Mouse (Mus musculus) heart, embryonic 15.5 days (tissue): Measurements from ENCODE around the gene Bud31. TPM values are rescaled to one million over a fixed set of nuclear protein-coding genes. Genes with fewer than 3 reads are reported as not detected.
A peak's percentile ranks its signal among the peaks of the same experiment; 100 is the strongest.
"Not testable (repeated sequence)": the region's sequence is repeated elsewhere in the genome, so short reads cannot be mapped to it uniquely, and the experiment has no call there.

Experiments
- ATAC-seq: fragments of 200-750 bp; cut with Nextera tagmentation; replicated peaks from 2 replicates; pipeline ENCODE4 v1.8.0; 2017; ENCODE audit warnings: low read depth, moderate TSS enrichment; ENCODE audit not compliant: insufficient number of reproducible peaks, insufficient read depth, low FRiP score
- H3K27ac ChIP-seq: fragments of 300-500 bp; sonication (generic); 2 replicates; pipeline ENCODE4 v1.5.1; 2015; ENCODE audit warnings: mild to moderate bottlenecking, inconsistent platforms
- H3K27me3 ChIP-seq: fragments of 300-500 bp; sonication (generic); 2 replicates; pipeline ENCODE4 v1.6.1; 2015; ENCODE audit warnings: inconsistent platforms
- H3K36me3 ChIP-seq: fragments of 300-500 bp; sonication (generic); 2 replicates; pipeline ENCODE4 v1.6.1; 2015; ENCODE audit warnings: mild to moderate bottlenecking, inconsistent platforms
- H3K4me1 ChIP-seq: fragments of 300-500 bp; sonication (generic); replicated peaks from 2 replicates; pipeline ENCODE4 v1.6.1; 2015; ENCODE audit warnings: inconsistent platforms
- H3K4me2 ChIP-seq: fragments of 300-500 bp; sonication (generic); 2 replicates; pipeline ENCODE4 v1.6.1; 2015; ENCODE audit warnings: inconsistent platforms, mild to moderate bottlenecking, moderate library complexity
- H3K4me3 ChIP-seq: fragments of 300-500 bp; sonication (generic); 2 replicates; pipeline ENCODE4 v1.5.1; 2015; ENCODE audit warnings: mild to moderate bottlenecking, inconsistent platforms
- H3K9ac ChIP-seq: fragments of 300-500 bp; sonication (generic); 2 replicates; pipeline ENCODE4 v1.6.1; 2015; ENCODE audit warnings: mild to moderate bottlenecking, inconsistent platforms
- H3K9me3 ChIP-seq: fragments of 300-500 bp; sonication (generic); replicated peaks from 2 replicates; pipeline ENCODE4 v1.6.1; 2016; ENCODE audit warnings: inconsistent platforms
- WGBS: fragments of 180-500 bp; shearing (Covaris S2); methylation state at CpG from one replicate; pipeline ENCODE4 v1.1.7; 2015; ENCODE audit warnings: mixed read lengths; 5-methylcytosine and 5-hydroxymethylcytosine counted together
- polyA plus RNA-seq: library from polyadenylated mRNA; unstranded; fragments of >200 nt; fragmentation: Nextera tagmentation; extraction: Ambion mirVana; gene quantifications from 2 replicates; pipeline ENCODE4 v1.2.1, GENCODE M21; 2015

Gene Bud31
- polyA plus RNA-seq, 1 experiment from 2014 or later = 113 TPM

- Histone ChIP-seq H3K9ac (no peak overlapping the region), H3K36me3 (peaks cover 88% of the 10 kb centered on the region), H3K4me3 (no peak overlapping the region), H3K4me2 (no peak overlapping the region), H3K27ac (peak overlapping the region; percentile 24), H3K4me1 (0 out of 2 replicates have a peak, but pooled peaks cover 9% of the 10 kb centered on the region), H3K9me3 (no peaks in the 10 kb centered on the region), H3K27me3 (no peaks in the 10 kb centered on the region)
- WGBS = 77% methylated on average over 4 of the region's 4 CpGs
- 0 out of 2 replicates have a peak, but pooled peaks have one; percentile 36 for ATAC-seq
Observed at GRCm38 (mm10) chr5:145129124-145129523, 11.0 kb upstream of the Bud31 start.

- not testable (repeated sequence) for H3K4me2 ChIP-seq, H3K27me3 ChIP-seq, H3K4me1 ChIP-seq, H3K4me3 ChIP-seq, ATAC-seq, H3K9ac ChIP-seq, H3K9me3 ChIP-seq
- H3K27ac ChIP-seq = 0 out of 2 replicates have a peak overlapping the region, but pooled peaks have one; percentile 49
- 67% methylated on average over 5 of the region's 6 CpGs for WGBS
- H3K36me3 ChIP-seq = peaks cover 88% of the 10 kb centered on the region
Observed at GRCm38 (mm10) chr5:145129773-145130172, 10.4 kb upstream of the Bud31 start.

- ATAC-seq = no peak
- WGBS = 79% methylated on average over 11 of the region's 11 CpGs
- no peak overlapping the region for H3K9ac ChIP-seq
- H3K4me3 ChIP-seq = no peak overlapping the region
- H3K27me3 ChIP-seq = no peaks in the 10 kb centered on the region
- no peaks in the 10 kb centered on the region for H3K9me3 ChIP-seq
- H3K27ac ChIP-seq = 0 out of 2 replicates have a peak overlapping the region, but pooled peaks have one; percentile 49
- H3K36me3 ChIP-seq = peaks cover 88% of the 10 kb centered on the region
- 0 out of 2 replicates have a peak, but pooled peaks cover 9% of the 10 kb centered on the region for H3K4me1 ChIP-seq
- H3K4me2 ChIP-seq = no peak overlapping the region
Observed at GRCm38 (mm10) chr5:145130191-145130590, 10.0 kb upstream of the Bud31 start.

- H3K9ac ChIP-seq = no peak overlapping the region
- H3K27me3 ChIP-seq = no peaks in the 10 kb centered on the region
- H3K36me3 ChIP-seq = peaks cover 88% of the 10 kb centered on the region
- H3K4me3 ChIP-seq = no peak overlapping the region
- WGBS = 94% methylated on average over 3 of the region's 3 CpGs
- no peak overlapping the region for H3K4me2 ChIP-seq
- no peaks in the 10 kb centered on the region for H3K9me3 ChIP-seq
- no peak for ATAC-seq
- 0 out of 2 replicates have a peak overlapping the region, but pooled peaks have one; percentile 49 for H3K27ac ChIP-seq
- H3K4me1 ChIP-seq = 0 out of 2 replicates have a peak, but pooled peaks cover 9% of the 10 kb centered on the region
Observed at GRCm38 (mm10) chr5:145130995-145131394, 9.2 kb upstream of the Bud31 start.

- not testable (repeated sequence) for H3K27ac ChIP-seq, ATAC-seq, H3K27me3 ChIP-seq, H3K4me3 ChIP-seq, H3K9ac ChIP-seq, H3K9me3 ChIP-seq, H3K4me2 ChIP-seq
- H3K4me1 ChIP-seq = peaks cover 18% of the 10 kb centered on the region
- WGBS = 86% methylated on average over 6 of the region's 6 CpGs
- peaks cover 80% of the 10 kb centered on the region for H3K36me3 ChIP-seq
Observed at GRCm38 (mm10) chr5:145133275-145133674, 6.9 kb upstream of the Bud31 start.

GRCm38 (mm10) chr5:145138836-145139235 is 1.3 kb upstream of the Bud31 start:
- 8% methylated on average over 6 of the region's 6 CpGs for WGBS
- ATAC-seq = no peak
- Histone ChIP-seq H3K4me2 (peak overlapping the region; percentile 75), H3K27me3 (no peaks in the 10 kb centered on the region), H3K4me3 (peak overlapping the region; percentile 83), H3K9ac (peak overlapping the region; percentile 88), H3K36me3 (peaks cover 56% of the 10 kb centered on the region), H3K27ac (no peak overlapping the region), H3K4me1 (peaks cover 30% of the 10 kb centered on the region), H3K9me3 (no peaks in the 10 kb centered on the region)

- whole genome bisulfite sequencing = under 1% methylated on average over 18 of the region's 18 CpGs
- Histone ChIP-seq H3K9me3 (no peaks in the 10 kb centered on the region), H3K27ac (peak overlapping the region; percentile 92), H3K4me2 (peak overlapping the region; percentile 75), H3K27me3 (no peaks in the 10 kb centered on the region), H3K4me3 (peak overlapping the region; percentile 83), H3K4me1 (peaks cover 30% of the 10 kb centered on the region), H3K9ac (peak overlapping the region; percentile 88), H3K36me3 (peaks cover 56% of the 10 kb centered on the region)
- ATAC-seq = no peak
Observed at GRCm38 (mm10) chr5:145140611-145141010, 449 bp downstream of the Bud31 start.

- Histone ChIP-seq H3K4me2 (no peak overlapping the region), H3K4me1 (no peaks in the 10 kb centered on the region), H3K9me3 (no peaks in the 10 kb centered on the region), H3K4me3 (no peak overlapping the region), H3K9ac (no peak overlapping the region), H3K27me3 (no peaks in the 10 kb centered on the region), H3K27ac (no peak overlapping the region), H3K36me3 (peaks cover 99% of the 10 kb centered on the region)
- ATAC-seq = no peak
- WGBS = 86% methylated on average over 5 of the region's 5 CpGs
Observed at GRCm38 (mm10) chr5:145147748-145148147, 7.6 kb downstream of the Bud31 start.

GRCm38 (mm10) chr5:145149294-145149693 is 9.1 kb downstream of the Bud31 start:
- Histone ChIP-seq H3K4me3 (no peak overlapping the region), H3K9me3 (no peaks in the 10 kb centered on the region), H3K4me1 (no peaks in the 10 kb centered on the region), H3K4me2 (no peak overlapping the region), H3K9ac (no peak overlapping the region), H3K27me3 (no peaks in the 10 kb centered on the region), H3K27ac (no peak overlapping the region), H3K36me3 (peaks cover 99% of the 10 kb centered on the region)
- ATAC-seq = no peak
- WGBS = 72% methylated on average over 6 of the region's 6 CpGs

GRCm38 (mm10) chr5:145152690-145153089 is 12.5 kb downstream of the Bud31 start:
- H3K4me3 ChIP-seq = no peak overlapping the region
- H3K27me3 ChIP-seq = no peaks in the 10 kb centered on the region
- no peak overlapping the region for H3K9ac ChIP-seq
- no peak overlapping the region for H3K4me2 ChIP-seq
- peaks cover 88% of the 10 kb centered on the region for H3K36me3 ChIP-seq
- H3K9me3 ChIP-seq = no peaks in the 10 kb centered on the region
- 88% methylated on average over 5 of the region's 5 CpGs for WGBS
- no peaks in the 10 kb centered on the region for H3K4me1 ChIP-seq
- ATAC-seq = no peak
- no peak overlapping the region for H3K27ac ChIP-seq

GRCm38 (mm10) chr5:145161361-145161760 is 21.2 kb downstream of the Bud31 start:
- Histone ChIP-seq H3K9ac (no peak overlapping the region), H3K4me2 (no peak overlapping the region), H3K4me3 (no peak overlapping the region), H3K27ac (no peak overlapping the region), H3K27me3 (no peaks in the 10 kb centered on the region), H3K9me3 (no peaks in the 10 kb centered on the region), H3K4me1 (peaks cover 17% of the 10 kb centered on the region), H3K36me3 (peaks cover 50% of the 10 kb centered on the region)
- no peak for ATAC-seq
- 93% methylated on average over 14 of the region's 14 CpGs for WGBS

GRCm38 (mm10) chr5:145164710-145165109 is 24.5 kb downstream of the Bud31 start:
- H3K4me1 ChIP-seq = peaks cover 30% of the 10 kb centered on the region
- no peak overlapping the region for H3K27ac ChIP-seq
- H3K9ac ChIP-seq = no peak overlapping the region
- no peak for ATAC-seq
- peak overlapping the region; percentile 31; the same call in 1 of the 2 replicates for H3K4me2 ChIP-seq
- WGBS = 50% methylated on average over 3 of the region's 3 CpGs
- no peaks in the 10 kb centered on the region for H3K9me3 ChIP-seq
- H3K36me3 ChIP-seq = peaks cover 24% of the 10 kb centered on the region
- H3K4me3 ChIP-seq = peak overlapping the region; percentile 9; the same call in 1 of the 2 replicates
- H3K27me3 ChIP-seq = no peaks in the 10 kb centered on the region
